Mouse (Mus musculus): ENCODE measurements around the gene Gm47791. TPM values are rescaled to one million over a fixed set of nuclear protein-coding genes. Genes with fewer than 3 reads are reported as not detected.

Gene Gm47791
- polyA plus RNA-seq, 1 experiment from 2014 or later, result not detected

GRCm38 (mm10) chr1:82806391-82806790 lies 35.3 kb upstream of the Gm47791 start:
- Histone ChIP-seq H3K27me3 (replicated peaks; ENCODE audit: control insufficient read depth, insufficient read depth, low read length) (no peaks in the 10 kb centered on the region), H3K27ac (replicated peaks; ENCODE audit: low read depth, low read length) (no peak overlapping the region), H3K4me3 (ENCODE audit: low read depth, low read length) (no peak overlapping the region), H3K4me1 (ENCODE audit: control insufficient read depth, insufficient read depth, low read length) (peaks cover 6% of the 10 kb centered on the region; the same call in 1 of the 2 replicates), H3K9me3 (ENCODE audit: control insufficient read depth, low read length) (no peaks in the 10 kb centered on the region), H3K9ac (ENCODE audit: low read depth, low read length) (no peak overlapping the region), H3K36me3 (ENCODE audit: control insufficient read depth, insufficient read depth, low read length) (no peaks in the 10 kb centered on the region), H3K4me2 (ENCODE audit: low read depth, low read length) (no peak overlapping the region)
- DNase-seq (ENCODE audit: low spot score), result peak; percentile 45
- WGBS, result 55% methylated on average over 8 of the region's 8 CpGs
- no peak for ATAC-seq (ENCODE audit: low read depth)

- no peak for DNase-seq (ENCODE audit: low spot score)
- Histone ChIP-seq H3K36me3 (ENCODE audit: control insufficient read depth, insufficient read depth, low read length) (no peaks in the 10 kb centered on the region), H3K9ac (ENCODE audit: low read depth, low read length) (no peak overlapping the region), H3K9me3 (ENCODE audit: control insufficient read depth, low read length) (no peaks in the 10 kb centered on the region), H3K4me3 (ENCODE audit: low read depth, low read length) (no peak overlapping the region), H3K27me3 (replicated peaks; ENCODE audit: control insufficient read depth, insufficient read depth, low read length) (no peaks in the 10 kb centered on the region), H3K4me2 (ENCODE audit: low read depth, low read length) (no peak overlapping the region), H3K27ac (replicated peaks; ENCODE audit: low read depth, low read length) (no peak overlapping the region), H3K4me1 (ENCODE audit: control insufficient read depth, insufficient read depth, low read length) (0 out of 2 replicates have a peak, but pooled peaks cover 6% of the 10 kb centered on the region)
- WGBS, result 93% methylated on average over 1 of the region's 1 CpGs
- no peak for ATAC-seq (ENCODE audit: low read depth)
Observed at GRCm38 (mm10) chr1:82804059-82804458, 33.0 kb upstream of the Gm47791 start.

- ATAC-seq (ENCODE audit: low read depth) (no peak), DNase-seq (ENCODE audit: low spot score) (no peak)
- H3K9ac ChIP-seq (ENCODE audit: low read depth, low read length), result no peak overlapping the region
- WGBS, result 78% methylated on average over 7 of the region's 7 CpGs
- no peaks in the 10 kb centered on the region for H3K9me3 ChIP-seq (ENCODE audit: control insufficient read depth, low read length)
- 0 out of 2 replicates have a peak, but pooled peaks cover 3% of the 10 kb centered on the region for H3K4me1 ChIP-seq (ENCODE audit: control insufficient read depth, insufficient read depth, low read length)
- H3K36me3 ChIP-seq (ENCODE audit: control insufficient read depth, insufficient read depth, low read length), result no peaks in the 10 kb centered on the region
- H3K4me2 ChIP-seq (ENCODE audit: low read depth, low read length), result no peak overlapping the region
- no peak overlapping the region for H3K4me3 ChIP-seq (ENCODE audit: low read depth, low read length)
- H3K27me3 ChIP-seq (replicated peaks; ENCODE audit: control insufficient read depth, insufficient read depth, low read length), result no peaks in the 10 kb centered on the region
- no peak overlapping the region for H3K27ac ChIP-seq (replicated peaks; ENCODE audit: low read depth, low read length)
Observed at GRCm38 (mm10) chr1:82803608-82804007, 32.6 kb upstream of the Gm47791 start.

GRCm38 (mm10) chr1:82801105-82801783 lies 30.2 kb upstream of the Gm47791 start:
- H3K4me2 ChIP-seq (ENCODE audit: low read depth, low read length), result no peak overlapping the region
- H3K4me3 ChIP-seq (ENCODE audit: low read depth, low read length), result no peak overlapping the region
- H3K4me1 ChIP-seq (ENCODE audit: control insufficient read depth, insufficient read depth, low read length), result no peaks in the 10 kb centered on the region
- no peak overlapping the region for H3K27ac ChIP-seq (replicated peaks; ENCODE audit: low read depth, low read length)
- no peak overlapping the region for H3K9ac ChIP-seq (ENCODE audit: low read depth, low read length)
- H3K27me3 ChIP-seq (replicated peaks; ENCODE audit: control insufficient read depth, insufficient read depth, low read length), result no peaks in the 10 kb centered on the region
- no peaks in the 10 kb centered on the region for H3K9me3 ChIP-seq (ENCODE audit: control insufficient read depth, low read length)
- no peaks in the 10 kb centered on the region for H3K36me3 ChIP-seq (ENCODE audit: control insufficient read depth, insufficient read depth, low read length)
- no peak for ATAC-seq (ENCODE audit: low read depth)
- peak; percentile 66 for DNase-seq (ENCODE audit: low spot score)
- whole genome bisulfite sequencing, result 72% methylated on average over 12 of the region's 12 CpGs

GRCm38 (mm10) chr1:82798922-82799321 lies 27.9 kb upstream of the Gm47791 start:
- no peak for DNase-seq (ENCODE audit: low spot score)
- 82% methylated on average over 4 of the region's 4 CpGs for WGBS
- Histone ChIP-seq H3K27ac (replicated peaks; ENCODE audit: low read depth, low read length) (no peak overlapping the region), H3K4me2 (ENCODE audit: low read depth, low read length) (no peak overlapping the region), H3K27me3 (replicated peaks; ENCODE audit: control insufficient read depth, insufficient read depth, low read length) (no peaks in the 10 kb centered on the region), H3K36me3 (ENCODE audit: control insufficient read depth, insufficient read depth, low read length) (no peaks in the 10 kb centered on the region), H3K4me1 (ENCODE audit: control insufficient read depth, insufficient read depth, low read length) (no peaks in the 10 kb centered on the region; the same call in 1 of the 2 replicates), H3K4me3 (ENCODE audit: low read depth, low read length) (no peak overlapping the region), H3K9me3 (ENCODE audit: control insufficient read depth, low read length) (no peaks in the 10 kb centered on the region), H3K9ac (ENCODE audit: low read depth, low read length) (no peak overlapping the region)
- no peak for ATAC-seq (ENCODE audit: low read depth)

GRCm38 (mm10) chr1:82798304-82798703 lies 27.3 kb upstream of the Gm47791 start:
- H3K9ac ChIP-seq (ENCODE audit: low read depth, low read length), result no peak overlapping the region
- H3K27me3 ChIP-seq (replicated peaks; ENCODE audit: control insufficient read depth, insufficient read depth, low read length), result no peaks in the 10 kb centered on the region
- no peak overlapping the region for H3K4me3 ChIP-seq (ENCODE audit: low read depth, low read length)
- 71% methylated on average over 5 of the region's 5 CpGs for WGBS
- ATAC-seq (ENCODE audit: low read depth) (no peak), DNase-seq (ENCODE audit: low spot score) (no peak)
- H3K4me2 ChIP-seq (ENCODE audit: low read depth, low read length), result no peak overlapping the region
- H3K4me1 ChIP-seq (ENCODE audit: control insufficient read depth, insufficient read depth, low read length), result no peaks in the 10 kb centered on the region; the same call in 1 of the 2 replicates
- H3K27ac ChIP-seq (replicated peaks; ENCODE audit: low read depth, low read length), result no peak overlapping the region
- no peaks in the 10 kb centered on the region for H3K36me3 ChIP-seq (ENCODE audit: control insufficient read depth, insufficient read depth, low read length)
- H3K9me3 ChIP-seq (ENCODE audit: control insufficient read depth, low read length), result no peaks in the 10 kb centered on the region

- Histone ChIP-seq H3K27me3 (replicated peaks; ENCODE audit: control insufficient read depth, insufficient read depth, low read length) (no peaks in the 10 kb centered on the region), H3K4me1 (ENCODE audit: control insufficient read depth, insufficient read depth, low read length) (no peaks in the 10 kb centered on the region; the same call in 1 of the 2 replicates), H3K4me2 (ENCODE audit: low read depth, low read length) (no peak overlapping the region), H3K9ac (ENCODE audit: low read depth, low read length) (no peak overlapping the region), H3K4me3 (ENCODE audit: low read depth, low read length) (no peak overlapping the region), H3K9me3 (ENCODE audit: control insufficient read depth, low read length) (no peaks in the 10 kb centered on the region), H3K36me3 (ENCODE audit: control insufficient read depth, insufficient read depth, low read length) (no peaks in the 10 kb centered on the region), H3K27ac (replicated peaks; ENCODE audit: low read depth, low read length) (no peak overlapping the region)
- ATAC-seq (ENCODE audit: low read depth) (no peak), DNase-seq (ENCODE audit: low spot score) (no peak)
- 87% methylated on average over 4 of the region's 4 CpGs for WGBS
Observed at GRCm38 (mm10) chr1:82797088-82797487, 26.0 kb upstream of the Gm47791 start.

GRCm38 (mm10) chr1:82795702-82796443 lies 24.8 kb upstream of the Gm47791 start:
- Histone ChIP-seq H3K4me1 (ENCODE audit: control insufficient read depth, insufficient read depth, low read length) (no peaks in the 10 kb centered on the region; the same call in 1 of the 2 replicates), H3K9me3 (ENCODE audit: control insufficient read depth, low read length) (no peaks in the 10 kb centered on the region), H3K4me3 (ENCODE audit: low read depth, low read length) (no peak overlapping the region), H3K27me3 (replicated peaks; ENCODE audit: control insufficient read depth, insufficient read depth, low read length) (no peaks in the 10 kb centered on the region), H3K9ac (ENCODE audit: low read depth, low read length) (no peak overlapping the region), H3K36me3 (ENCODE audit: control insufficient read depth, insufficient read depth, low read length) (no peaks in the 10 kb centered on the region), H3K27ac (replicated peaks; ENCODE audit: low read depth, low read length) (no peak overlapping the region), H3K4me2 (ENCODE audit: low read depth, low read length) (no peak overlapping the region)
- WGBS, result 54% methylated on average over 18 of the region's 18 CpGs
- peak; percentile 66 for ATAC-seq (ENCODE audit: low read depth)
- peak; percentile 34 for DNase-seq (ENCODE audit: low spot score)
